Mouse (Mus musculus): ENCODE data around the gene Tbl3. TPM values are rescaled to one million over a fixed set of nuclear protein-coding genes. Genes with fewer than 3 reads are reported as not detected.
"Not testable (repeated sequence)": the region's sequence is repeated elsewhere in the genome, so short reads cannot be mapped to it uniquely, and the experiment has no call there.

Tbl3 gene
- polyA plus RNA-seq, 1 experiment from 2014 or later, result 35.0 TPM

GRCm38 (mm10) chr17:24670246-24670844 is 37.1 kb downstream of the Tbl3 start:
- ATAC-seq (ENCODE audit: insufficient read depth), result no peak
- Histone ChIP-seq H3K4me3 (replicated peaks) (peak overlapping the region; percentile 92), H3K9ac (peak overlapping the region; percentile 94), H3K4me1 (replicated peaks) (peaks cover 66% of the 10 kb centered on the region), H3K36me3 (replicated peaks) (0 out of 2 replicates have a peak, but pooled peaks cover 3% of the 10 kb centered on the region), H3K9me3 (replicated peaks) (no peaks in the 10 kb centered on the region), H3K27me3 (0 out of 2 replicates have a peak, but pooled peaks cover 5% of the 10 kb centered on the region), H3K27ac (replicated peaks) (peak overlapping the region; percentile 88), H3K4me2 (peak overlapping the region; percentile 89)
- 2% methylated on average over 8 of the region's 8 CpGs for WGBS (ENCODE audit: insufficient replicate concordance)

DNA sequence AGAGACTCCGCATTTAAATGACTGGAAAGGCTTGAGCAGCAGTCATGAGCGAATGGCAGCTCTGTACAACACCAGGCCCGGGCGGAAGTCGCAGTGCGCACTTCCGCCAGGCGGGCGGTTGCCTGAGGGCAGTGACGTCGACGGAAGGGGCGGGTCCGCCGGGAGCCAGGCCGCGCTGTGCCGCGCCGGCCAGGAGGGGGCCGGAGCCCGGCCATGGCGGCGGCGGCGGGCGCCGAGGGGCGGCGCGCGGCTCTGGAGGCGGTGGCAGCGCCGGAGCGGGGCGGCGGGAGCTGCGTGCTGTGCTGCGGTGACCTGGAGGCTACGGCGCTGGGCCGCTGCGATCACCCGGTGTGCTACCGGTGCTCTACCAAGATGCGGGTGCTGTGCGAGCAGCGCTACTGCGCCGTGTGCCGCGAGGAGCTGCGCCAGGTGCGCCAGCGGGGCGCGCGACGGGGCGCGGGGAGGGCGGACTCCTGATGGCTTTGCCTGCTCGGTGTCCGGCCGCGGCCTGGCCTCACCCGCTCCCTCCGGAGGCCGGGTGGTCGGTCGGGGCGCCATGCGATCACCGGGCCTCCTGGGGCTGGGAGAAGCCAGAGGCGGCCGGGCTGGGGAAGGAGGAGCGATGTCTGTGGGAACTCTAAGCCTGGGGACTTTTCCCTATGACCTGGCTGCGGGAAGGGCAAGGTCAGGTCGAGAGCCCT is 37.8 kb downstream of the Tbl3 start, which contains the start of gene Zfp598:
Gene Zfp598 (plus strand): TSS at position 143 of the 701 bp plus-strand sequence.
- WGBS (ENCODE audit: insufficient replicate concordance), result under 1% methylated on average over 79 of the region's 80 CpGs
- peaks cover 5% of the 10 kb centered on the region; the same call in 1 of the 2 replicates for H3K27me3 ChIP-seq
- H3K4me1 ChIP-seq (replicated peaks), result peaks cover 64% of the 10 kb centered on the region

DNA sequence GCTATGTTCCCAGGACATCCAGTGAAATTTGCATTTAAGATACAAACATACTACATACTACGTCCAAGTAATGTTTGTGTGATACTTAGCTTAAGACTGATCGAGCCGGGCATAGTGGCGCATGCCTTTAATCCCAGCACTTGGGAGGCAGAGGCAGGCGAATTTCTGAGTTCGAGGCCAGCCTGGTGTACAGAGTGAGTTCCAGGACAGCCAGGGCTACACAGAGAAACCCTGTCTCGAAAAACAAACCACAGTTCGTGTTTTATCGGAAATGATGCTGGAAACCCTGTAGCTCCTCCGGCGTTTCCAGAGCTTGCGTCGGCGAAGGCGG is 38.3 kb downstream of the Tbl3 start:
- 0 out of 2 replicates have a peak overlapping the region, but pooled peaks have one; percentile 94 for H3K9ac ChIP-seq
- H3K9me3 ChIP-seq (replicated peaks); H3K27me3 ChIP-seq; ATAC-seq (ENCODE audit: insufficient read depth); H3K36me3 ChIP-seq (replicated peaks): not testable (repeated sequence)
- peak overlapping the region; percentile 88 for H3K27ac ChIP-seq (replicated peaks)
- H3K4me3 ChIP-seq (replicated peaks), result peak overlapping the region; percentile 92
- H3K4me1 ChIP-seq (replicated peaks), result peaks cover 59% of the 10 kb centered on the region
- WGBS (ENCODE audit: insufficient replicate concordance), result 5% methylated on average over 15 of the region's 15 CpGs
- H3K4me2 ChIP-seq, result peak overlapping the region; percentile 89

More for the DNA sequence above, 37.8 kb downstream of the Tbl3 start, which contains the start of gene Zfp598:
- Histone ChIP-seq H3K27ac (replicated peaks) (peak within 1 kb of the TSS; percentile 88), H3K4me3 (replicated peaks) (peak within 1 kb of the TSS; percentile 92), H3K9ac (peak within 1 kb of the TSS; percentile 94), H3K36me3 (replicated peaks) (0 out of 2 replicates have a peak, but pooled peaks cover 3% of the 10 kb centered on the region), H3K9me3 (replicated peaks) (no peaks in the 10 kb centered on the region), H3K4me2 (peak within 1 kb of the TSS; percentile 89)
- ATAC-seq (ENCODE audit: insufficient read depth), result peak; percentile 95

- Histone ChIP-seq H3K9ac (no peak overlapping the region), H3K36me3 (replicated peaks) (no peaks in the 10 kb centered on the region), H3K27ac (replicated peaks) (no peak overlapping the region), H3K4me2 (no peak overlapping the region), H3K9me3 (replicated peaks) (no peaks in the 10 kb centered on the region), H3K4me3 (replicated peaks) (no peak overlapping the region), H3K4me1 (replicated peaks) (peaks cover 44% of the 10 kb centered on the region), H3K27me3 (peaks cover 5% of the 10 kb centered on the region; the same call in 1 of the 2 replicates)
- ATAC-seq (ENCODE audit: insufficient read depth), result no peak
- WGBS (ENCODE audit: insufficient replicate concordance), result 17% methylated on average over 6 of the region's 6 CpGs
Observed at GRCm38 (mm10) chr17:24667416-24667815, 40.0 kb downstream of the Tbl3 start.

DNA sequence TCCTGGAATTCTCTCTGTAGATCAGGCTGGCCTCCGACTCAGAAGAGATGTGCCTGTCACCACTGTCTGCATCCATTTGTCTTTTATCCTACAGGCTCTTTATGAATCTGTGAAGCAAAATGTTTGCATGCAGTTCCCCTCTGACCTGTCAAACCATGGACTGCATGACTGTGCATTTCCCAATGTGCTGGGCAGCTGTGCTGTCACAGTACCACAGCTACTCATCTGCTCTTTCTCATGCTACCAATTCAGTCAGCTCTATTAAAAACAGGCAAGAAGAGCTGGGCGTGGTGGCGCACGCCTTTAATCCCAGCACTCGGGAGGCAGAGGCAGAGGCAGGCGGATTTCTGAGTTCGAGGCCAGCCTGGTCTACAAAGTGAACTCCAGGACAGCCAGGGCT is 40.4 kb downstream of the Tbl3 start:
- H3K9ac ChIP-seq; H3K4me2 ChIP-seq; H3K27ac ChIP-seq (replicated peaks); ATAC-seq (ENCODE audit: insufficient read depth); H3K36me3 ChIP-seq (replicated peaks); H3K9me3 ChIP-seq (replicated peaks); H3K4me3 ChIP-seq (replicated peaks); H3K27me3 ChIP-seq: not testable (repeated sequence)
- peaks cover 40% of the 10 kb centered on the region for H3K4me1 ChIP-seq (replicated peaks)
- 55% methylated on average over 7 of the region's 7 CpGs for WGBS (ENCODE audit: insufficient replicate concordance)

- Histone ChIP-seq H3K27ac (replicated peaks) (no peak within 1 kb of the TSS), H3K4me2 (peak within 1 kb of the TSS; percentile 70), H3K9ac (peak within 1 kb of the TSS; percentile 20; the same call in 1 of the 2 replicates), H3K36me3 (replicated peaks) (no peaks in the 10 kb centered on the region), H3K9me3 (replicated peaks) (no peaks in the 10 kb centered on the region), H3K27me3 (peaks cover 61% of the 10 kb centered on the region), H3K4me3 (replicated peaks) (peak within 1 kb of the TSS; percentile 40), H3K4me1 (replicated peaks) (peaks cover 16% of the 10 kb centered on the region)
- ATAC-seq (ENCODE audit: insufficient read depth), result 0 out of 2 replicates have a peak, but pooled peaks have one; percentile 12
- WGBS (ENCODE audit: insufficient replicate concordance), result 3% methylated on average over 47 of the region's 47 CpGs
Observed at GRCm38 (mm10) chr17:24658017-24658758, 49.3 kb downstream of the Tbl3 start, which contains the start of gene Npw. Gene Npw (minus strand): TSS chr17:24658457.

- H3K27me3 ChIP-seq, result peaks cover 81% of the 10 kb centered on the region
- ATAC-seq (ENCODE audit: insufficient read depth), result no peak
- 60% methylated on average over 4 of the region's 4 CpGs for WGBS (ENCODE audit: insufficient replicate concordance)
Observed at GRCm38 (mm10) chr17:24654969-24655368, 52.5 kb downstream of the Tbl3 start.

GRCm38 (mm10) chr17:24653967-24654710 is 53.3 kb downstream of the Tbl3 start:
- Histone ChIP-seq H3K4me1 (replicated peaks) (peaks cover 32% of the 10 kb centered on the region), H3K36me3 (replicated peaks) (no peaks in the 10 kb centered on the region), H3K9ac (no peak overlapping the region), H3K27ac (replicated peaks) (no peak overlapping the region), H3K4me3 (replicated peaks) (no peak overlapping the region; the same call in 1 of the 2 replicates), H3K27me3 (peaks cover 81% of the 10 kb centered on the region), H3K9me3 (replicated peaks) (no peaks in the 10 kb centered on the region), H3K4me2 (peak overlapping the region; percentile 57)
- ATAC-seq (ENCODE audit: insufficient read depth), result 0 out of 2 replicates have a peak, but pooled peaks have one; percentile 24
- WGBS (ENCODE audit: insufficient replicate concordance), result 6% methylated on average over 19 of the region's 19 CpGs

More at GRCm38 (mm10) chr17:24654969-24655368, 52.5 kb downstream of the Tbl3 start:
- Histone ChIP-seq H3K4me2 (no peak overlapping the region), H3K9me3 (replicated peaks) (no peaks in the 10 kb centered on the region), H3K36me3 (replicated peaks) (no peaks in the 10 kb centered on the region), H3K4me1 (replicated peaks) (peaks cover 26% of the 10 kb centered on the region), H3K4me3 (replicated peaks) (no peak overlapping the region), H3K27ac (replicated peaks) (no peak overlapping the region), H3K9ac (no peak overlapping the region)

DNA sequence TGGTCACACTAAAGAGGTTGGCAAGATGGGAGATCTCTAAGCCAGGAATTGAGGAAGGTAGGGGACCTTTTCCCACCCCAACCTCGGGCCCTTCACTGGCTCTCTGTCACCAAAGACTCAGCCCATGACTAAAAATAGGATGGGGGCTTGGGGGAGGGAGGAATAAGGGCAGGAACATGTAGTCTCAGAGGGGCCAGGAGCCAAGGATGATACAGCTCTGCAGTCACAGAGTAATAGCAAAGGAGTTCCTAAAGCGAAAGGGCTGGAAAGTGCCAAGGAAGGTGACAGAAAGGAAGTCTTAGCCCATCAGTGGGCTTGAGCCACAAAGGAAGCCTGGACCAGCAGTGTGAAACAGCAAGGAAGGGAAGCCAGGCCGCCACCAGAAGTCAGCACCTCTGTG is 55.6 kb downstream of the Tbl3 start:
- 38% methylated on average over 3 of the region's 3 CpGs for WGBS (ENCODE audit: insufficient replicate concordance)
- Histone ChIP-seq H3K4me2 (no peak overlapping the region), H3K9me3 (replicated peaks) (no peaks in the 10 kb centered on the region), H3K4me3 (replicated peaks) (no peak overlapping the region), H3K27ac (replicated peaks) (no peak overlapping the region), H3K4me1 (replicated peaks) (peaks cover 30% of the 10 kb centered on the region), H3K36me3 (replicated peaks) (no peaks in the 10 kb centered on the region), H3K9ac (no peak overlapping the region), H3K27me3 (peaks cover 77% of the 10 kb centered on the region)
- no peak for ATAC-seq (ENCODE audit: insufficient read depth)

DNA sequence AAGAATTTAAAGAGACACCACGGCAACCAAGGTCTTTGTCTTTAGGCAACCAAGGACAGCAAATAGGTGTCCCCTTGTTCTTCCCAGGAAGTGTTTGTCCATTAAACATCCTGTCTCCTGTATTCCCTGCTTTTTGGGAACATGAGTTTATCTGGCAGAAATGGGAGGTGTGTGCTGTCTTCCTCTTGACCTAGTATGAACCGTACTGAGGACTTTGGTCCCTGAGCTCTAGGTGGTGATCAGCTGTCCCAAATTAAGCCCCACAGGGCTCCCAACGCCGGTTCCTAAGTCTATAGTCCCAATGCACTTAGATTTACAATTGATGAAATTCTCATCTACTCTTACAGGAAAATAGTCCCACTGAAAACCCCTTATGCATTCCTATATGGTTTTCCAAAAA is 56.7 kb downstream of the Tbl3 start:
- Histone ChIP-seq H3K4me2 (peak overlapping the region; percentile 76; the same call in 1 of the 2 replicates), H3K27me3 (peaks cover 69% of the 10 kb centered on the region), H3K9ac (no peak overlapping the region), H3K4me1 (replicated peaks) (peaks cover 30% of the 10 kb centered on the region), H3K27ac (replicated peaks) (no peak overlapping the region), H3K36me3 (replicated peaks) (no peaks in the 10 kb centered on the region), H3K4me3 (replicated peaks) (no peak overlapping the region), H3K9me3 (replicated peaks) (no peaks in the 10 kb centered on the region)
- ATAC-seq (ENCODE audit: insufficient read depth), result no peak
- 56% methylated on average over 4 of the region's 4 CpGs for WGBS (ENCODE audit: insufficient replicate concordance)

All from liver, embryonic 15.5 days (tissue).